Mouse (Mus musculus) heart, embryonic 11.5 days (tissue): ENCODE results near the gene Ccdc155. TPM values are rescaled to one million over a fixed set of nuclear protein-coding genes. Genes with fewer than 3 reads are reported as not detected.

Experiments
- ATAC-seq: fragments of 200-750 bp; cut with Nextera tagmentation; replicated peaks from 2 replicates; pipeline ENCODE4 v1.8.0; 2017; ENCODE audit warnings: moderate library complexity; ENCODE audit not compliant: insufficient number of reproducible peaks, low FRiP score, low TSS enrichment
- H3K27ac ChIP-seq: fragments of 300-500 bp; sonication (generic); 2 replicates; pipeline ENCODE4 v1.5.1; 2014; ENCODE audit warnings: mild to moderate bottlenecking, low read depth, low read length
- H3K27me3 ChIP-seq: fragments of 300-500 bp; sonication (generic); 2 replicates; pipeline ENCODE4 v1.6.1; 2014; ENCODE audit warnings: mild to moderate bottlenecking, low read length, mixed read lengths; ENCODE audit not compliant: control insufficient read depth, insufficient read depth
- H3K36me3 ChIP-seq: fragments of 300-500 bp; sonication (generic); 2 replicates; pipeline ENCODE4 v1.6.1; 2014; ENCODE audit warnings: mild to moderate bottlenecking, low read length, moderate library complexity, mixed read lengths; ENCODE audit not compliant: control insufficient read depth, insufficient read depth
- H3K4me1 ChIP-seq: fragments of 300-500 bp; sonication (generic); 2 replicates; pipeline ENCODE4 v1.6.1; 2014; ENCODE audit warnings: low read length; ENCODE audit not compliant: control insufficient read depth, insufficient read depth
- H3K4me2 ChIP-seq: fragments of 300-500 bp; sonication (generic); 2 replicates; pipeline ENCODE4 v1.6.1; 2014; ENCODE audit warnings: mild to moderate bottlenecking, moderate library complexity
- H3K4me3 ChIP-seq: fragments of 300-500 bp; sonication (generic); 2 replicates; pipeline ENCODE4 v1.5.1; 2014; ENCODE audit warnings: low read depth, low read length
- H3K9ac ChIP-seq: fragments of 300-500 bp; sonication (generic); 2 replicates; pipeline ENCODE4 v1.6.1; 2014; ENCODE audit warnings: mild to moderate bottlenecking, low read depth, low read length, moderate library complexity
- H3K9me3 ChIP-seq: fragments of 300-500 bp; sonication (generic); replicated peaks from 2 replicates; pipeline ENCODE4 v1.6.1; 2016; ENCODE audit warnings: low read length; ENCODE audit not compliant: control insufficient read depth
- WGBS: fragments of 180-500 bp; shearing (Covaris S2); extraction: QIAGEN DNeasy Blood & Tissue Kit; methylation state at CpG from one replicate; pipeline ENCODE4 v1.1.7; 2014; ENCODE audit not compliant: insufficient replicate concordance; 5-methylcytosine and 5-hydroxymethylcytosine counted together
- polyA plus RNA-seq: library from polyadenylated mRNA; unstranded; fragments of >200 nt; fragmentation: Nextera tagmentation; extraction: Ambion mirVana; gene quantifications from 2 replicates; pipeline ENCODE4 v1.2.1, GENCODE M21; 2014

Ccdc155 gene
- polyA plus RNA-seq, 1 experiment from 2014 or later: 0.70 TPM

DNA sequence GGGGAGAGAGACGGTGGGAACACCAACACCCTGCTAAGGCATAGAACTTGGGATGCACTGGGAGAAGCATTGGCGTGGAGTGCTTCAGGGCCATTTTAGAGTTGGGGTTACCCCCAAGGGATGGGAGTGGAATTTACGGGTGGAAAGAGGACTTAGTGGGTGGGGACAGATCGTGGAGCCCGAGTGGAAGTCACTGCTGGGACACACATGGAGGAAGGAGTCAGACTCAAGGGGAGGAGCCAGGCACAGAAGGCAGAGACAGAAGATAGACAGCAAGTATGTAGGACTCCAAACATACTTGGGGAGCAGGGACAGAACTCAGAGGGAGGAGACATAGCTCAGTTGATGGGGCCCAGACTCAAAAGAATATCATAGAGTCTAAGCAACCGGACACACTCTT lies 42.1 kb downstream of the Ccdc155 start:
- WGBS: 26% methylated on average over 6 of the region's 6 CpGs
- H3K4me1 ChIP-seq: no peaks in the 10 kb centered on the region
- H3K27me3 ChIP-seq: peaks cover 52% of the 10 kb centered on the region
- no peak overlapping the region for H3K27ac ChIP-seq
- H3K36me3 ChIP-seq: peaks cover 8% of the 10 kb centered on the region; the same call in 1 of the 2 replicates
- H3K4me3 ChIP-seq: peak overlapping the region; percentile 32
- no peak for ATAC-seq
- peak overlapping the region; percentile 66 for H3K4me2 ChIP-seq
- H3K9me3 ChIP-seq: no peaks in the 10 kb centered on the region; the same call in 1 of the 2 replicates
- H3K9ac ChIP-seq: no peak overlapping the region

DNA sequence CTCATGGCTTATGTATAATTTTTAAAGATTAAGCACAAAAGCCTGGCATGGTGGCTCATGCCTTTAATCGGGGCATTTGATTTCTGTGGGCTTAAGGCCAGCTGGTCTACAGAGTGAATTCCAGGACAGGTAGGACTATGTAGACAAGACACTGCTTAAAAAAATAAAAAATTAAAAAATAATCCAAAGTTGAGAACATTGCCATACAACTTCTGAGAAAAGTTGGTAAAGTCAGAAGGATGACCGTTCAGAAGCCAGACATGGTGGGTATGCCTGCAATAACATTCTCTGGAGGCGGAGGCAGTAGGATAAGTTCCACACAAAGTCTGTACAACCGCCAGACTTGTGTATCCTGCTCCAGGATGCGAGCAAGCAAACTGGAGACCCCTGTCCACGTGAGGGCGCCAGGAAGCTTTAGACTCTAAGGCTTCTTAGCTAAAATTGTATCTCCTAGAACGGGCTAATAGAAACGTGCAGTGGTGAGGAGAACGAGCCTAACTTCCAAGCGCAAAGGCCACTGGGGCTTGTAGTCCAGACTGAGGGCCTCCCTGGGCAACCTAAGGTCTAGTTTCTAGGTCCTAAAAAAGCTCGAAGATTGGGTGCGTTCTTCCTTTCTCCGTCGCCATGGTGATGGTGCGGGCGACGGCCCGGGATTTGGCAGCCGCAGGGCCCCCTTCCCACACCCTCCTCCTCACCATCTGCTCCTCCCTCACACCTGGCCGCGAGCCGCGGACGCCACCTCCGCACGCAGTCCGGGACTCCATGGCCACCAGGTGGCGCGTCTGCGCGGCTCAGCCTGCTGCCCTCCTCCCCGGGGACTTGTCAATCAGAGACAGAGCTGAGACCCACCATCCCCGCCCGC lies 42.8 kb downstream of the Ccdc155 start:
- H3K9ac ChIP-seq: peak overlapping the region; percentile 50; the same call in 1 of the 2 replicates
- WGBS: 4% methylated on average over 35 of the region's 35 CpGs
- H3K4me1 ChIP-seq: no peaks in the 10 kb centered on the region
- H3K27me3 ChIP-seq: peaks cover 45% of the 10 kb centered on the region
- peak overlapping the region; percentile 66 for H3K4me2 ChIP-seq
- H3K27ac ChIP-seq: no peak overlapping the region
- peak; percentile 58 for ATAC-seq
- peak overlapping the region; percentile 32 for H3K4me3 ChIP-seq
- H3K36me3 ChIP-seq: peaks cover 8% of the 10 kb centered on the region; the same call in 1 of the 2 replicates
- H3K9me3 ChIP-seq: no peaks in the 10 kb centered on the region; the same call in 1 of the 2 replicates

DNA sequence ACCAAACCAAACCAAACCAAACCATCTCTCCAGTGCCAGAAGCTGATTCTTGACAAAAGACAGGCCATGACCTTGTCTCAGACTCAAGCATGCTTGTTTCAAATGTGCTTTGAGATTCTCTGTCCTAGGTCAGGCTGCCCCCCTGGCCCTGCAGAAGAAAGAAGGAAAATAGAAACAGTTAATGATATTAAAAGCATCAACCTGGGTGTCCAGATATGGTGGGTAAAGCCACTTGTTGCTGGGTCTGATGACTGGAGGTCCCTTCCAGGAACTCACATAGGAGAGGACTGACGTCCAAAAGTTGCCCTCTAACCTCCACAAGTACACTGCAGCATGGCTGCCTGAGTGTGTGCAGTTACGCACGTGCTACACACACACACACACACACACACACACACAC lies 43.8 kb downstream of the Ccdc155 start:
- H3K27ac ChIP-seq: no peak overlapping the region

DNA sequence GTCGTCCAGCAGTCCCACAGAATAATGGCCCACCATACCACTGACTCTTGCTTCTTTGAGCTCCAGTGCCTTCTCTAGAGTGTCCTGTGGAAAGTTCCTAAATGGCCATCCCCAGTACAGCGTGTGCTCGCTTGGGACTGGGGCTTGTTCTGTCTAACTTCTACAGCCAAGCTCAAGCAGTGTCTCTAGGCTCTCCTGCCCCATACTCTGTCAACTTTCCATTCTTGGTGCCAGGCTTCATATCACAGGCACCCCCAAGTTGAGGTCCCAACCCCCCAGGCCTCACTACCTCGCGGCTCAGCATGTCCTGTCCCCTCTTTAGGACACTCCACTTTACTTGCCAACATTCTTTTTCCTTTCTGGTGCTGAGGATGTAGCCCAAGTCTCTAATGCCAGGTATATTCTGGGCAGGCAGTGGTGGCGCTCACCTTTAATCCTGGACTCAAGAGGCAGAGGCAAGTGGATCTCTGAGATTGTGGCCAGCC lies 44.3 kb downstream of the Ccdc155 start:
- ATAC-seq: no peak
- Histone ChIP-seq H3K36me3 (peaks cover 8% of the 10 kb centered on the region; the same call in 1 of the 2 replicates), H3K27ac (no peak overlapping the region), H3K27me3 (peaks cover 30% of the 10 kb centered on the region), H3K9ac (no peak overlapping the region), H3K4me2 (no peak overlapping the region), H3K9me3 (no peaks in the 10 kb centered on the region; the same call in 1 of the 2 replicates), H3K4me1 (no peaks in the 10 kb centered on the region), H3K4me3 (no peak overlapping the region)
- WGBS: 90% methylated on average over 6 of the region's 6 CpGs

More for the DNA sequence above, 43.8 kb downstream of the Ccdc155 start:
- WGBS: 90% methylated on average over 3 of the region's 3 CpGs
- no peaks in the 10 kb centered on the region; the same call in 1 of the 2 replicates for H3K9me3 ChIP-seq
- H3K9ac ChIP-seq: no peak overlapping the region
- no peak overlapping the region for H3K4me2 ChIP-seq
- H3K27me3 ChIP-seq: peaks cover 35% of the 10 kb centered on the region
- no peak overlapping the region for H3K4me3 ChIP-seq
- no peaks in the 10 kb centered on the region for H3K4me1 ChIP-seq
- ATAC-seq: no peak
- H3K36me3 ChIP-seq: peaks cover 8% of the 10 kb centered on the region; the same call in 1 of the 2 replicates

DNA sequence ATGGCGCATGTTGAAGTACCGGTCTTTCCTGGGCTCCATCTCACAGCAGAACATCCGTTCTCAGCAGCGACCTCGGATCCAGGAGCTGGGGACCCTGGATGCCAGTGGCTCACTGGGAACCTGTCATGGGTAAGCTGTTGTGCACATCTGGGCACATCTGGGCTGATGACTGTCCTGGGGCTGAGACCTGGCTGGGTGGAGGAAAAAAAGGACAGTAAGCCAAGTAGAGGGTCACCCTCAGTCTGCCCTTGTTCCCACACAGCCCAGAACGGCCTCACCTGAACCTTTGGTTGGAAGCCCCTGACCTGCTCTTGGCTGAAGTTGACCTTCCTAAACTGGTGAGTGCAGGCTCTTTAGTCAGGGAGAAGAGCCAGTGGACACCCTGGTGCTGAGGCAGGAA lies 45.7 kb downstream of the Ccdc155 start:
- H3K9ac ChIP-seq: no peak overlapping the region
- H3K27ac ChIP-seq: no peak overlapping the region
- H3K4me3 ChIP-seq: no peak overlapping the region
- H3K4me1 ChIP-seq: no peaks in the 10 kb centered on the region; the same call in 1 of the 2 replicates
- H3K27me3 ChIP-seq: peaks cover 16% of the 10 kb centered on the region
- H3K36me3 ChIP-seq: peaks cover 8% of the 10 kb centered on the region; the same call in 1 of the 2 replicates
- WGBS: 87% methylated on average over 6 of the region's 6 CpGs
- no peak overlapping the region for H3K4me2 ChIP-seq
- no peaks in the 10 kb centered on the region; the same call in 1 of the 2 replicates for H3K9me3 ChIP-seq
- no peak for ATAC-seq

DNA sequence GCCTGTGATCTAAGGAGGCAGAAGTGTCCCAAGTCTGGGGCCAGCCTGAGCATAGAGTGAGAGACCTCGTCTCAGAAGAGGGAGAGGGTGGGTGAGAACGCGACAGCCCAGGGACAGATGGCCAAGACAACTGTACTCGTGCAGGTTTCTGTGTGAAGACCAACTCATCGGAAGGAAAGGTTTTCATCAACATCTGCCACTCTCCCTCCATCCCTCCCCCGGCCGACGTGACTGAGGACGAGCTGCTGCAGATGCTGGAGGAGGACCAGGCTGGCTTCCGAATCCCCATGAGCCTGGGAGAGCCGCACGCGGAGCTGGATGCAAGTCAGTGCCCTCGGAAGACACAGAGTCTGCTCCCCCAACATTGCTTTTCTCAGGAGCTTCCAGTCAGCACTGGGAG lies 47.2 kb downstream of the Ccdc155 start:
- Histone ChIP-seq H3K9me3 (no peaks in the 10 kb centered on the region; the same call in 1 of the 2 replicates), H3K36me3 (peaks cover 8% of the 10 kb centered on the region; the same call in 1 of the 2 replicates), H3K9ac (no peak overlapping the region), H3K27me3 (peaks cover under 1% of the 10 kb centered on the region), H3K4me3 (no peak overlapping the region), H3K27ac (no peak overlapping the region), H3K4me2 (no peak overlapping the region), H3K4me1 (no peaks in the 10 kb centered on the region; the same call in 1 of the 2 replicates)
- no peak for ATAC-seq
- 86% methylated on average over 14 of the region's 14 CpGs for WGBS

DNA sequence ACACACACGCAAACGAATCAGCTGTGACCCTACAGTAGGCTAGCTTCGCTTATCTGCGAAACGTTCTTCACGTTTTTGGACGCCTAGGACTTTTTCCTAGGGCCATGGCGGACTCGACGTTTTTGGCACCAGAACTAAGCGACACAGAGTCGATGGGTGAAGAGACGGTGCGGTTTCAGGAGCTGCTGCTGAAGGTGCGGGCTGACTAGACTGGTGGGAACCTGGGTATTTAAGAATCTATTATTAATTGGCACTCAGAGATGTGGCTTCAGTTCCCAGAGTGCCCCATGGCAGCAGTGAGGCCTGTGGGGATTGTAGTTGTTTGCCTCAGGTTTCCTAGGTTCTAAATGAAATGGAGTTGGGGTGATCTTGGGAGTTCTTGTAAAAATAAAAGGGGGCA lies 48.5 kb downstream of the Ccdc155 start:
- whole genome bisulfite sequencing: 89% methylated on average over 15 of the region's 15 CpGs

DNA sequence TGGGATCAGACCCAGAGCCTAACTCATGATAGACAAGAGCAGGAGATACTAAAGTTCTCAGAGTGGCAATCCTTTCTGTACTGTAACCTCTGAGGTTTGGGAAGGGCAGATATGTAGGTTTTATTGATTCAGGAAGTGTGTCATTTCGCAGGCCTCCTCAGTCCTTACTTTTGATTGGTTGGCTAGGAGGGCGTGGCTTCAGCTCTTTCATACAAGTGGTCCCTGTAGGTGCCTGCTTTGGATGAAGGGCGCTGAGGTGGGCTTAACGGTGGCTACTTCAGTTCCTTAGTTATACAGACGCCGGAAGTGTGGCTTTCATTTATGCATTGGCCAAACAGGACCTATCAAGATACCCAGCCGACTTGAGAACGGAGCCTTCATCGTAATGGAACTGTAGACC lies 49.1 kb downstream of the Ccdc155 start:
- ATAC-seq: no peak
- Histone ChIP-seq H3K4me1 (peaks cover 2% of the 10 kb centered on the region), H3K27me3 (no peaks in the 10 kb centered on the region), H3K36me3 (peaks cover 8% of the 10 kb centered on the region; the same call in 1 of the 2 replicates), H3K27ac (no peak overlapping the region), H3K9me3 (no peaks in the 10 kb centered on the region), H3K4me2 (no peak overlapping the region), H3K4me3 (no peak overlapping the region), H3K9ac (no peak overlapping the region)
- 84% methylated on average over 9 of the region's 9 CpGs for WGBS

More for the DNA sequence above, 48.5 kb downstream of the Ccdc155 start:
- Histone ChIP-seq H3K4me3 (no peak overlapping the region), H3K27ac (no peak overlapping the region), H3K4me2 (no peak overlapping the region), H3K27me3 (no peaks in the 10 kb centered on the region), H3K9ac (no peak overlapping the region), H3K4me1 (no peaks in the 10 kb centered on the region; the same call in 1 of the 2 replicates), H3K9me3 (no peaks in the 10 kb centered on the region; the same call in 1 of the 2 replicates), H3K36me3 (peaks cover 8% of the 10 kb centered on the region; the same call in 1 of the 2 replicates)
- ATAC-seq: no peak
